Mouse (Mus musculus): ENCODE results near the gene Aars2. TPM values are rescaled to one million over a fixed set of nuclear protein-coding genes. Genes with fewer than 3 reads are reported as not detected.

The Aars2 gene
- total and polyA plus RNA-seq, 2 experiments from 2014 or later, result 15.0 to 25.6 TPM

DNA sequence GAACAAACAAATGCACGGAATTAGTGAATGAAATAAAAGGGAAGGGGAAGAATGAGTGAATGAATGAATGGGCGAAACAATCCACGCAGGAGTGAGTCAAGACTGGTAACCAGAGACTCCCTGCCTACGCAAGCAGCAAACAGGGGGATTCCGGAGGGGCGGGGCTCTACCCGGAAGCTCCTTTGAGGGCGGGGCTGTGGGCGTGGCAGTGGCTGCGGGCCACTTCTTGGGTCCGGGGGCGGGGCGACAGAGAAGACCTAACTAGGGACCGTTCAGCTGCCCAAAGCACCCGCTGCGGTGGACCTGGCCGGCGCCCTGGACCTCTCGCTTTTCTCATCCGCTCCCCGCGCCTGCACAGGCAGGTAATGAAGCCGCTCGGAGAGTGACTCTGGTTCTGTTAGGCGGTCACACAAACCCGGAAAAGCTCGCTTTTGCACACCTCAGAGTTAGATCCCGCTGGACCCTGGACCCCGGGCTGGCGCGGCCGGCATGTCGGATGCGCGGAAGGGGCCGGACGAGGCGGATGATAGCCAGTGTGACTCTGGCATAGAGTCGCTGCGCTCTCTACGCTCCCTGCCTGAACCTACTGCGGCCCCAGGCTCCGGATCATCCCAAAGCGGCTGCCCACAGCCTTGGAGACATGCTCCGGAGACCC is 48.9 kb downstream of the Aars2 start, which contains the start of gene Nfkbie:
Gene Nfkbie (plus strand): TSS at position 252 of the 655 bp plus-strand sequence.
- peak within 1 kb of the TSS; percentile 32; the same call in 1 of the 2 replicates for H3K27ac ChIP-seq (ENCODE audit: low read depth)
- DNase-seq (ENCODE audit: low spot score) (peak; percentile 90), ATAC-seq (ENCODE audit: insufficient read depth, low read depth) (peak; percentile 87)
- H3K4me3 ChIP-seq (ENCODE audit: low read depth, low read length), result peak within 1 kb of the TSS; percentile 71
- WGBS, result 2% methylated on average over 42 of the region's 45 CpGs
- TF ChIP-seq CTCF (IDR thresholded peaks at IDR 0.05; ENCODE audit: low read depth) (no peak), EP300 (IDR thresholded peaks at IDR 0.05; ENCODE audit: low read depth) (no peak)
- peak within 1 kb of the TSS; percentile 93 for H3K4me2 ChIP-seq (ENCODE audit: low read depth, low read length)
- H3K4me1 ChIP-seq (ENCODE audit: control insufficient read depth, insufficient read depth), result peaks cover 5% of the 10 kb centered on the region; the same call in 1 of the 2 replicates
- peak within 1 kb of the TSS; percentile 51 for H3K9ac ChIP-seq (replicated peaks; ENCODE audit: low read depth, low read length)
- H3K9me3 ChIP-seq (replicated peaks; ENCODE audit: control insufficient read depth, low read length), result no peaks in the 10 kb centered on the region
- H3K36me3 ChIP-seq (replicated peaks; ENCODE audit: control insufficient read depth, insufficient read depth, low read length), result no peaks in the 10 kb centered on the region
- peaks cover 22% of the 10 kb centered on the region for H3K27me3 ChIP-seq (ENCODE audit: control insufficient read depth, insufficient read depth, low read length)

GRCm38 (mm10) chr17:45556107-45556489 is 49.5 kb downstream of the Aars2 start:
- no peak for ATAC-seq (ENCODE audit: insufficient read depth, low read depth)
- Histone ChIP-seq H3K36me3 (replicated peaks; ENCODE audit: control insufficient read depth, insufficient read depth, low read length) (no peaks in the 10 kb centered on the region), H3K4me2 (ENCODE audit: low read depth, low read length) (peak overlapping the region; percentile 93), H3K4me1 (ENCODE audit: control insufficient read depth, insufficient read depth) (peaks cover 5% of the 10 kb centered on the region; the same call in 1 of the 2 replicates), H3K9ac (replicated peaks; ENCODE audit: low read depth, low read length) (peak overlapping the region; percentile 51), H3K27me3 (ENCODE audit: control insufficient read depth, insufficient read depth, low read length) (peaks cover 17% of the 10 kb centered on the region), H3K27ac (ENCODE audit: low read depth) (no peak overlapping the region), H3K9me3 (replicated peaks; ENCODE audit: control insufficient read depth, low read length) (no peaks in the 10 kb centered on the region), H3K4me3 (ENCODE audit: low read depth, low read length) (peak overlapping the region; percentile 71)
- TF ChIP-seq EP300 (IDR thresholded peaks at IDR 0.05; ENCODE audit: low read depth) (no peak), CTCF (IDR thresholded peaks at IDR 0.05; ENCODE audit: low read depth) (no peak)
- 2% methylated on average over 14 of the region's 14 CpGs for WGBS
- DNase-seq (ENCODE audit: low spot score), result no peak

DNA sequence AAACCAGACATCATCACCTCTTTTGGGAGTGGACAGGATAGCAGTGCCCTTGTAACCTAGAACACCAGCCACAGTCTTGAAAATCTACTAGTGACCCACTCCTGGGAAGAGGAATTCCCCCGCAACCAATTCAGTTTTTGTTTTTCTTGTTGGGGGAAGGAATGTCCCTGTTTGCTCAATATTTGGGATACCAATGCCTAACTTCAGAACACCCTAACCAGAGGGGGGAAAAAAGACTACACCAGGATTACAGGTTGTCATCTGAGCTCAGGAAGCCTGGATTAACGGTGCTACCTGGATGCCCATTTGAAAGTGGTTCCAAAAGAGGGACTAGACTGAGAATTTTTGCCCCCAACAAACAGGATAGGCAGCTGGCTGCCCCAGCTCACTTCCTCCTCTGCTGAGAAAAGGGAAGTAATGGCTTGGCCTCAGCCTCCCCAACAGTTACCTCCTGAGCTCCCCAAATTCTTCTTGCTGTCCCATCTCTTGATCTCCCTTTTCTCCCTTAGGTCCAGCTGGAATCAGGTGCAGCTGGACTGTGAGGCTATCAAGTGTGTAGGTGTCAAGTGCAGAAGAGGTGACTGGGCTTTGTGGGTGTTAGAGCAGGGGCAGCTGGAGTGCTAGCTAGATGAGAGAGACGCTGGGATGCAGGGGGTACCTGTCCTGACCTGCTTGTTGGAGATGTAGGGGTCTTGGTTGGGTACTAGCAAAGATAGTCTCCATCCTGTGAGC is 50.0 kb downstream of the Aars2 start:
- Histone ChIP-seq H3K4me2 (ENCODE audit: low read depth, low read length) (peak overlapping the region; percentile 93), H3K4me1 (ENCODE audit: control insufficient read depth, insufficient read depth) (peaks cover 5% of the 10 kb centered on the region; the same call in 1 of the 2 replicates), H3K36me3 (replicated peaks; ENCODE audit: control insufficient read depth, insufficient read depth, low read length) (no peaks in the 10 kb centered on the region), H3K27me3 (ENCODE audit: control insufficient read depth, insufficient read depth, low read length) (peaks cover 11% of the 10 kb centered on the region), H3K9ac (replicated peaks; ENCODE audit: low read depth, low read length) (no peak overlapping the region), H3K4me3 (ENCODE audit: low read depth, low read length) (peak overlapping the region; percentile 71), H3K9me3 (replicated peaks; ENCODE audit: control insufficient read depth, low read length) (no peaks in the 10 kb centered on the region), H3K27ac (ENCODE audit: low read depth) (no peak overlapping the region)
- 64% methylated on average over 3 of the region's 3 CpGs for WGBS
- DNase-seq (ENCODE audit: low spot score), result no peak
- no peak for ATAC-seq (ENCODE audit: insufficient read depth, low read depth)
- no peak for TF ChIP-seq CTCF (IDR thresholded peaks at IDR 0.05; ENCODE audit: low read depth)

DNA sequence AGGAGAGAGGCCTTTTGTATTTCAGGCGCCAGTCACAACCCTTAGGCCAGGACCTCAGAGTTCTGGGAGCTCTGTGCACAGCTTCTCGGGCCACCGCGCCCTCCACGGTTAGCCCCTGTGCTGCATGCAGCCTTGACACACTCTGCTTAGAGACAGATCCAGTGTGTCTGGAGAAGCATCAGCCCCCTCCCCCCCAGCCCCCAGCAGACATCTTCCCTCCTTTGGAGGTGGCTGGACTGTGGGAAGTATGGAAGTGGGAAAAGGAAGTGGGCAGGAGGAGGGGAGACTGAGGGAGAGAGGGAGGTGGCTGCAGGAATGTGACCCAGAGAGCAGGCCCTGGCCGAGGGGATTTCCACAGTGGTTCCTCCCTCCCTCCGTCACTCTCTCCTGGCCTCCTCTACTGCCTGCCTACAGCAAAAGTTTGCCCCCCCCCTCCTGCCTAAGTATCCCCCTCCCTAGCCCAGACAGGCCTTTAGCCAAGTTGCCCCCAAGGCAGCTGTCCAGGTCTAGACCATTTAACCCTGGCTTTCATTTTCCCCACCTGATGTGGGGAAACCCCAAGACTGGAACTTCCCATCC is 50.7 kb downstream of the Aars2 start:
- no peak for TF ChIP-seq CTCF (IDR thresholded peaks at IDR 0.05; ENCODE audit: low read depth)
- TF ChIP-seq EP300 (IDR thresholded peaks at IDR 0.05; ENCODE audit: low read depth), result no peak
- Histone ChIP-seq H3K36me3 (replicated peaks; ENCODE audit: control insufficient read depth, insufficient read depth, low read length) (no peaks in the 10 kb centered on the region), H3K27me3 (ENCODE audit: control insufficient read depth, insufficient read depth, low read length) (peaks cover 11% of the 10 kb centered on the region), H3K9ac (replicated peaks; ENCODE audit: low read depth, low read length) (no peak overlapping the region), H3K27ac (ENCODE audit: low read depth) (no peak overlapping the region), H3K4me2 (ENCODE audit: low read depth, low read length) (peak overlapping the region; percentile 93), H3K4me3 (ENCODE audit: low read depth, low read length) (peak overlapping the region; percentile 71; the same call in 1 of the 2 replicates), H3K9me3 (replicated peaks; ENCODE audit: control insufficient read depth, low read length) (no peaks in the 10 kb centered on the region), H3K4me1 (ENCODE audit: control insufficient read depth, insufficient read depth) (peaks cover 5% of the 10 kb centered on the region; the same call in 1 of the 2 replicates)
- WGBS, result 58% methylated on average over 7 of the region's 7 CpGs
- no peak for DNase-seq (ENCODE audit: low spot score)
- no peak for ATAC-seq (ENCODE audit: insufficient read depth, low read depth)

- TF ChIP-seq EP300 (IDR thresholded peaks at IDR 0.05; ENCODE audit: low read depth), result no peak
- no peak for TF ChIP-seq CTCF (IDR thresholded peaks at IDR 0.05; ENCODE audit: low read depth)
- H3K4me2 ChIP-seq (ENCODE audit: low read depth, low read length), result peak overlapping the region; percentile 93
- no peak overlapping the region; the same call in 1 of the 2 replicates for H3K4me3 ChIP-seq (ENCODE audit: low read depth, low read length)
- H3K36me3 ChIP-seq (replicated peaks; ENCODE audit: control insufficient read depth, insufficient read depth, low read length), result no peaks in the 10 kb centered on the region
- H3K27ac ChIP-seq (ENCODE audit: low read depth), result no peak overlapping the region
- peaks cover 11% of the 10 kb centered on the region for H3K27me3 ChIP-seq (ENCODE audit: control insufficient read depth, insufficient read depth, low read length)
- H3K9me3 ChIP-seq (replicated peaks; ENCODE audit: control insufficient read depth, low read length), result no peaks in the 10 kb centered on the region
- H3K9ac ChIP-seq (replicated peaks; ENCODE audit: low read depth, low read length), result no peak overlapping the region; the same call in 1 of the 2 replicates
- ATAC-seq (ENCODE audit: insufficient read depth, low read depth) (no peak), DNase-seq (ENCODE audit: low spot score) (no peak)
- peaks cover 5% of the 10 kb centered on the region; the same call in 1 of the 2 replicates for H3K4me1 ChIP-seq (ENCODE audit: control insufficient read depth, insufficient read depth)
- WGBS, result 50% methylated on average over 16 of the region's 16 CpGs
Observed at GRCm38 (mm10) chr17:45557998-45558862, 51.6 kb downstream of the Aars2 start.
